Mouse (Mus musculus) megakaryocyte, adult 5-6 weeks (primary cell): ENCODE measurements around the gene Actn1. TPM values are rescaled to one million over a fixed set of nuclear protein-coding genes. Genes with fewer than 3 reads are reported as not detected.

ENCODE experiments used
- total RNA-seq, 2 experiments: library from RNA; stranded (forward) in 1 of 2; stranded (reverse) in 1 of 2; fragments of 153-499, 151-499 nt in 1 of 2; fragments of 221-1000, 200-1000 nt in 1 of 2; gene quantifications; 2 replicates each; pipeline versions ENCODE4 v1.2.3 to v1.2.4; 2015 to 2017

The Actn1 gene
- total RNA-seq, 2 experiments from 2014 or later, result 30.9 to 31.2 TPM

Other genes with a start within 250 kb of the Actn1 start
- 15.6 and 21.0 TPM in 2 replicates for gene Zfp36l1, start 147.4 kb downstream of the Actn1 start, total RNA-seq (2015)
- gene Zfp36l1, start 147.4 kb downstream of the Actn1 start, total RNA-seq (2017), result 3.8 and 5.4 TPM in 2 replicates
- gene Dcaf5, start 176.2 kb upstream of the Actn1 start, total RNA-seq (2015), result 8.5 and 9.5 TPM in 2 replicates
- 14.2 and 15.4 TPM in 2 replicates for gene Dcaf5, start 176.2 kb upstream of the Actn1 start, total RNA-seq (2017)
- gene Exd2, start 202.7 kb upstream of the Actn1 start, total RNA-seq (2015), result 10.6 and 11.1 TPM in 2 replicates
- 9.9 and 12.9 TPM in 2 replicates for gene Exd2, start 202.7 kb upstream of the Actn1 start, total RNA-seq (2017)